Mouse (Mus musculus) NIH3T3 (cell line): ENCODE results near the gene Pcnx.
A peak's percentile ranks its signal among the peaks of the same experiment; 100 is the strongest.

Source experiments
- DNase-seq: peaks from one replicate; pipeline ENCODE4 v3.0.0-alpha.2; 2012; ENCODE audit warnings: low read depth

Gene Pcnx

GRCm38 (mm10) chr12:81904456-81904855, 44.6 kb downstream of the Pcnx start:
- no peak for DNase-seq

GRCm38 (mm10) chr12:81905865-81906264, 46.0 kb downstream of the Pcnx start:
- no peak for DNase-seq

- no peak for DNase-seq
Measured at GRCm38 (mm10) chr12:81907741-81908357, 48.0 kb downstream of the Pcnx start.

- no peak for DNase-seq
Measured at GRCm38 (mm10) chr12:81910439-81910838, 50.6 kb downstream of the Pcnx start.

GRCm38 (mm10) chr12:81915176-81915950, 55.5 kb downstream of the Pcnx start:
- peak; percentile 88 for DNase-seq

- DNase-seq, result no peak
Measured at GRCm38 (mm10) chr12:81918346-81918745, 58.5 kb downstream of the Pcnx start.

- no peak for DNase-seq
Measured at GRCm38 (mm10) chr12:81918886-81919285, 59.1 kb downstream of the Pcnx start.

GRCm38 (mm10) chr12:81920027-81920426, 60.2 kb downstream of the Pcnx start:
- no peak for DNase-seq

GRCm38 (mm10) chr12:81920614-81921013, 60.8 kb downstream of the Pcnx start:
- DNase-seq, result no peak

GRCm38 (mm10) chr12:81921785-81922184, 62.0 kb downstream of the Pcnx start:
- no peak for DNase-seq

GRCm38 (mm10) chr12:81922838-81923237, 63.0 kb downstream of the Pcnx start:
- no peak for DNase-seq

GRCm38 (mm10) chr12:81927163-81927562, 67.3 kb downstream of the Pcnx start:
- no peak for DNase-seq

- no peak for DNase-seq
Measured at GRCm38 (mm10) chr12:81927643-81928381, 68.0 kb downstream of the Pcnx start.

- no peak for DNase-seq
Measured at GRCm38 (mm10) chr12:81928382-81928770, 68.6 kb downstream of the Pcnx start.

- DNase-seq, result no peak
Measured at GRCm38 (mm10) chr12:81932015-81932414, 72.2 kb downstream of the Pcnx start.

GRCm38 (mm10) chr12:81933430-81933829, 73.6 kb downstream of the Pcnx start:
- peak; percentile 28 for DNase-seq

- no peak for DNase-seq
Measured at GRCm38 (mm10) chr12:81934510-81934909, 74.7 kb downstream of the Pcnx start.

GRCm38 (mm10) chr12:81936066-81936465, 76.2 kb downstream of the Pcnx start:
- no peak for DNase-seq

- DNase-seq, result no peak
Measured at GRCm38 (mm10) chr12:81941191-81941590, 81.4 kb downstream of the Pcnx start.

- peak; percentile 9 for DNase-seq
Measured at GRCm38 (mm10) chr12:81943331-81944062, 83.7 kb downstream of the Pcnx start.

GRCm38 (mm10) chr12:81949026-81949425, 89.2 kb downstream of the Pcnx start:
- no peak for DNase-seq

GRCm38 (mm10) chr12:81950016-81950415, 90.2 kb downstream of the Pcnx start:
- no peak for DNase-seq
